21 mouse cellular contexts compared by ENCODE assay signal in genomic region chr12:101107722-101108121, GRCm38 (mm10). TPM values are rescaled to one million over a fixed set of nuclear protein-coding genes. Genes with fewer than 3 reads are reported as not detected.
A peak's percentile ranks its signal among the peaks of the same experiment; 100 is the strongest.
DNase-seq lines count a peak whose midpoint lies in the region; ATAC-seq and TF ChIP-seq lines count a peak whose summit lies in the region.
"Had no signal": no experiment of that assay in that cellular context is flagged by ENCODE, and none has a peak within 500 bp of the region (broad histone marks: within the 10 kb centered on the region; RNA-seq: fewer than 3 reads in every experiment).

No protein-coding gene starts in this region.

- no peak overlapping the region for H3K4me3 ChIP-seq in intestine, embryonic 14.5 days (ENCODE audit: low read depth, low read length)
- H3K4me3 ChIP-seq in intestine, embryonic 15.5 days (replicated peaks) = no peak overlapping the region
- H3K4me3 ChIP-seq in intestine, embryonic 16.5 days (ENCODE audit: low read length) = no peak overlapping the region
- H3K4me3 ChIP-seq in intestine, postnatal 0 days (ENCODE audit: low read depth, low read length) = no peak overlapping the region
- no peak overlapping the region for H3K4me3 ChIP-seq in hindbrain, embryonic 11.5 days (ENCODE audit: low read depth, low read length)

- peak; percentile 78; the same call in 1 of the 2 replicates for ATAC-seq in intestine, embryonic 14.5 days (replicated peaks; ENCODE audit: low FRiP score, low TSS enrichment, low read depth)
- peak; percentile 83 for ATAC-seq in intestine, embryonic 15.5 days
- ATAC-seq in intestine, embryonic 16.5 days = peak; percentile 89
- peak; percentile 66 for ATAC-seq in intestine, postnatal 0 days
- no peak for ATAC-seq in hindbrain, embryonic 11.5 days (ENCODE audit: low FRiP score)
- ATAC-seq: activated CD4-positive, CD25-positive, alpha-beta regulatory T cell, adult 4 months; CD4-positive, CD25-positive, alpha-beta regulatory T cell, adult 4 months; Patski had no signal

- no peak overlapping the region for H3K4me2 ChIP-seq in intestine, embryonic 14.5 days (ENCODE audit: low read length)
- no peak overlapping the region for H3K4me2 ChIP-seq in intestine, embryonic 15.5 days (replicated peaks)
- no peak overlapping the region for H3K4me2 ChIP-seq in intestine, embryonic 16.5 days (ENCODE audit: low read depth, low read length)
- H3K4me2 ChIP-seq in intestine, postnatal 0 days (replicated peaks; ENCODE audit: low read depth) = no peak overlapping the region
- no peak overlapping the region for H3K4me2 ChIP-seq in hindbrain, embryonic 11.5 days (replicated peaks; ENCODE audit: low read depth, low read length)

- no peak overlapping the region for H3K9ac ChIP-seq in intestine, embryonic 14.5 days (ENCODE audit: low read length)
- H3K9ac ChIP-seq in intestine, embryonic 15.5 days = no peak overlapping the region
- no peak overlapping the region for H3K9ac ChIP-seq in intestine, embryonic 16.5 days (ENCODE audit: low read depth, low read length)
- no peak overlapping the region for H3K9ac ChIP-seq in intestine, postnatal 0 days (ENCODE audit: low read depth, low read length)
- no peak overlapping the region for H3K9ac ChIP-seq in hindbrain, embryonic 11.5 days (ENCODE audit: low read depth, low read length)

- 67% methylated on average over 1 of the region's 1 CpGs for WGBS in intestine, embryonic 14.5 days
- WGBS in intestine, embryonic 15.5 days = 63% methylated on average over 1 of the region's 1 CpGs
- 72% methylated on average over 1 of the region's 1 CpGs for WGBS in intestine, embryonic 16.5 days
- 25% methylated on average over 1 of the region's 1 CpGs for WGBS in intestine, postnatal 0 days
- 93% methylated on average over 1 of the region's 1 CpGs for WGBS in hindbrain, embryonic 11.5 days

- no peak for TF ChIP-seq CTCF in intestine, postnatal 0 days (IDR thresholded peaks at IDR 0.05; ENCODE audit: low read depth)

- H3K27me3 ChIP-seq in intestine, embryonic 14.5 days (replicated peaks; ENCODE audit: control insufficient read depth, insufficient read depth, low read length) = no peaks in the 10 kb centered on the region
- H3K27me3 ChIP-seq in intestine, embryonic 15.5 days (replicated peaks) = no peaks in the 10 kb centered on the region
- H3K27me3 ChIP-seq in intestine, embryonic 16.5 days (replicated peaks; ENCODE audit: control insufficient read depth, insufficient read depth, low read length) = no peaks in the 10 kb centered on the region
- H3K27me3 ChIP-seq in intestine, postnatal 0 days (replicated peaks; ENCODE audit: control insufficient read depth, insufficient read depth, low read length) = no peaks in the 10 kb centered on the region
- H3K27me3 ChIP-seq in hindbrain, embryonic 11.5 days (ENCODE audit: control insufficient read depth, insufficient read depth, low read length) = no peaks in the 10 kb centered on the region

- DNase-seq in intestine, embryonic 14.5 days (ENCODE audit: low spot score) = no peak
- no peak for DNase-seq in gastrocnemius, adult 8-10 months (ENCODE audit: low spot score in 2 of 2)
- no peak for DNase-seq in hindbrain, embryonic 11.5 days (ENCODE audit: low spot score)
- no peak for DNase-seq in embryo, embryonic 10.5 days (ENCODE audit: low spot score)
- DNase-seq in layer of hippocampus, postnatal 25 days (ENCODE audit: extremely low spot score in 1 of 2, low spot score in 1 of 2) = no peak
- DNase-seq: adrenal gland, adult 2 months; adrenal gland, adult 8-10 months; adrenal gland, postnatal 10 days; adrenal gland, postnatal 14 days; adrenal gland, postnatal 25 days; adrenal gland, postnatal 36 days; B cell, adult 2 months; cerebellum, adult 11 months; cerebellum, adult 11-12 months had no signal

- H3K9me3 ChIP-seq in intestine, embryonic 14.5 days (ENCODE audit: control insufficient read depth, low read length) = no peaks in the 10 kb centered on the region
- H3K9me3 ChIP-seq in intestine, embryonic 15.5 days = no peaks in the 10 kb centered on the region
- no peaks in the 10 kb centered on the region for H3K9me3 ChIP-seq in intestine, embryonic 16.5 days (ENCODE audit: control insufficient read depth, low read length)
- no peaks in the 10 kb centered on the region for H3K9me3 ChIP-seq in intestine, postnatal 0 days (ENCODE audit: control insufficient read depth)
- no peaks in the 10 kb centered on the region for H3K9me3 ChIP-seq in hindbrain, embryonic 11.5 days (ENCODE audit: control insufficient read depth, low read length)
- H3K9me3 ChIP-seq: G1E had no signal

- H3K36me3 ChIP-seq in intestine, embryonic 14.5 days (ENCODE audit: control insufficient read depth, insufficient read depth, low read length) = no peaks in the 10 kb centered on the region
- no peaks in the 10 kb centered on the region for H3K36me3 ChIP-seq in intestine, embryonic 15.5 days
- H3K36me3 ChIP-seq in intestine, embryonic 16.5 days (ENCODE audit: control insufficient read depth, insufficient read depth, low read length) = no peaks in the 10 kb centered on the region
- no peaks in the 10 kb centered on the region for H3K36me3 ChIP-seq in intestine, postnatal 0 days (ENCODE audit: control insufficient read depth, insufficient read depth)
- H3K36me3 ChIP-seq in hindbrain, embryonic 11.5 days (ENCODE audit: control insufficient read depth, insufficient read depth, low read length) = no peaks in the 10 kb centered on the region
- H3K36me3 ChIP-seq: G1E had no signal

- H3K4me1 ChIP-seq in intestine, embryonic 14.5 days (replicated peaks; ENCODE audit: control insufficient read depth, insufficient read depth, low read length) = no peaks in the 10 kb centered on the region
- H3K4me1 ChIP-seq in intestine, embryonic 15.5 days (replicated peaks) = no peaks in the 10 kb centered on the region
- H3K4me1 ChIP-seq in intestine, embryonic 16.5 days (ENCODE audit: control insufficient read depth, insufficient read depth, low read length) = no peaks in the 10 kb centered on the region
- no peaks in the 10 kb centered on the region for H3K4me1 ChIP-seq in intestine, postnatal 0 days (replicated peaks; ENCODE audit: control insufficient read depth, insufficient read depth, low read length)
- no peaks in the 10 kb centered on the region for H3K4me1 ChIP-seq in hindbrain, embryonic 11.5 days (replicated peaks; ENCODE audit: control insufficient read depth, insufficient read depth, low read length)

- no peak overlapping the region for H3K27ac ChIP-seq in intestine, embryonic 14.5 days (ENCODE audit: low read depth)
- H3K27ac ChIP-seq in intestine, embryonic 15.5 days = no peak overlapping the region
- no peak overlapping the region for H3K27ac ChIP-seq in intestine, embryonic 16.5 days (ENCODE audit: low read length)
- H3K27ac ChIP-seq in intestine, postnatal 0 days (ENCODE audit: low read depth, low read length) = no peak overlapping the region
- H3K27ac ChIP-seq in hindbrain, embryonic 11.5 days (ENCODE audit: low read depth, low read length) = no peak overlapping the region

RNA-seq across cellular contexts. Expression of gene Ppp4r3a, which starts 24.2 kb away (rescaled TPM):
- 45.5 TPM in 2 replicates for polyA plus RNA-seq in intestine, embryonic 14.5 days (2014; fragmentation: Nextera tagmentation; extraction: Ambion mirVana)
- 36.2 and 41.8 TPM in 2 replicates for polyA plus RNA-seq in intestine, embryonic 15.5 days (2015; fragmentation: Nextera tagmentation; extraction: Ambion mirVana)
- polyA plus RNA-seq in intestine, embryonic 16.5 days (2015; fragmentation: Nextera tagmentation; extraction: Ambion mirVana) = 21.9 and 25.8 TPM in 2 replicates
- polyA plus RNA-seq in intestine, postnatal 0 days (2015; fragmentation: Nextera tagmentation; extraction: Ambion mirVana) = 18.4 and 19.6 TPM in 2 replicates
- total RNA-seq in gastrocnemius, adult 8-10 months (2022) = 10 to 100 TPM; 13.6 to 18.2 (median 15.9) TPM
- polyA plus RNA-seq in hindbrain, embryonic 11.5 days (2014; fragmentation: Nextera tagmentation; extraction: Ambion mirVana) = 59.9 and 63.6 TPM in 2 replicates
- 10 to 100 TPM; 37.0 to 42.9 TPM for total RNA-seq in layer of hippocampus, postnatal 25 days (2021)
